Mouse (Mus musculus) Patski (cell line): ENCODE data around the gene Edem3. TPM values are rescaled to one million over a fixed set of nuclear protein-coding genes. Genes with fewer than 3 reads are reported as not detected.

Source experiments
- ATAC-seq: fragments of 100-300 bp; one replicate; pipeline ENCODE4 v1.8.0; 2021
- CTCF ChIA-PET: fragments of 350-600 bp; sonication (Branson Sonifier 250); formaldehyde crosslinking; loops from one replicate; lab custom pipeline; 2022; ENCODE audit warnings: inconsistent platforms; lab: Charles Lee
- POLR2A ChIA-PET: fragments of 350-600 bp; sonication (Branson Sonifier 250); formaldehyde crosslinking; loops from one replicate; lab custom pipeline; 2022; ENCODE audit warnings: antibody characterized with exemption, inconsistent platforms; lab: Charles Lee
- DNase-seq: peaks from one replicate; pipeline ENCODE4 v3.0.0-alpha.2; 2011; ENCODE audit warnings: low read depth, low spot score
- H3K27me3 ChIP-seq: fragments of 371-371 bp; one replicate; pipeline ENCODE4 v1.5.1; 2021
- CTCF ChIP-seq: fragments of 100-300 bp; IDR thresholded peaks from one replicate; pipeline ENCODE4 v1.5.1; 2021
- in situ Hi-C: fragments of 300-500 bp; cut with MboI; formaldehyde crosslinking; loops from 3 replicates; pipeline ENCODE4 v1.11.1; 2018; ENCODE audit warnings: low pct_unique_long_range_greater_than_20kb, mixed read lengths
- polyA plus RNA-seq: library from polyadenylated mRNA; unstranded; gene quantifications from one replicate; pipeline ENCODE4 v1.2.3, GENCODE M21; 2021

The Edem3 gene
- polyA plus RNA-seq, result 34.5 TPM

GRCm38 (mm10) chr1:151754881-151755659 lies at the start of gene Edem3:
Gene Edem3 (plus strand): TSS chr1:151755371.
- in situ Hi-C loops, result no loop called here
- POLR2A ChIA-PET, result interaction anchor here (0.6 to 1.1 kb wide), 4 partner anchors 14 to 1609 kb away, joined by 3 to 6 read pairs (median 4); no protein-coding TSS in a partner anchor
- no peaks in the 10 kb centered on the region for H3K27me3 ChIP-seq
- CTCF ChIA-PET, result interaction anchor here (0.8 to 1.7 kb wide), 3 partner anchors 10 to 49 kb away, joined by 3 to 5 read pairs (median 3); no protein-coding TSS in a partner anchor
- DNase-seq, result peak; percentile 94
- ATAC-seq, result peak; percentile 100
- no peak for TF ChIP-seq CTCF

DNA sequence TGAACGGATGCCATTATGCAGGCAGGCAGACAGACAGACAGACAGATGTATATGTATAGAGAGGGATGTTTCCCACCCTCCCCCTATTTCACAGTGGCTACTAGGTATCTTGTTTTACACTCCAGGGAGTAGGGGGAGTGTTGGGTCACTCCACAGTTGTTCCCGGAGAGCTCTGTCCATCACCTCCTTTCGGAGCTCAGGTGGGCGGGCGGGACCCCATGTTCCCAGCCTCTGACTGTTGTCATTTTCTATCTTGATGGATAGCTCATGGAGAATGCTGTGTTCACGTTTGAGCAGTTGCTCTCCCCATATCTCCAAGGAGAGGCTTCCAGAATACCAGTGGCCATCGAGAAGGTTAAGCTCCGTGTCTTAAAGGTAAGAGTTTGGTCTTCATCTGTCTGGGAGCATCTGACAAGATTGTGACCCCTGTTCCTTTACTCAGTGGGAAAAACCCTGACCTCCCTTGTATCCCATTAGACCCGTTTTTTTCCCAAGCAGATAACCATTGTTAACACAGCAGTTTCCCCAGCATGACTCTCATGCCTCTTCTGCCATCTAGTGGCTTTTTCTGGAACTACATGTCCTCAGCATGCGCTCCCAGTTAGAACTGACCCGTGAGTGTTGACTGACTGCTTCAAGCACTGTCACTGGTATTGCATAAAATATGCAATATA lies 49.3 kb upstream of the Edem3 start:
- DNase-seq (no peak), ATAC-seq (no peak)
- POLR2A ChIA-PET, result interaction anchor here (1.8 kb wide), 1 partner anchor 141 kb away, joined by 5 read pairs; no protein-coding TSS in a partner anchor
- CTCF ChIA-PET, result interaction anchor here (0.7 to 4.0 kb wide), 25 partner anchors 10 to 287 kb away, joined by 3 to 38 read pairs (median 4); partner anchors contain the start of gene Edem3
- no peaks in the 10 kb centered on the region for H3K27me3 ChIP-seq
- TF ChIP-seq CTCF, result peak; percentile 92
- in situ Hi-C loops, result loop anchor here (5.0 to 25.0 kb wide), 3 partner anchors 144 to 669 kb away; no protein-coding TSS in a partner anchor

DNA sequence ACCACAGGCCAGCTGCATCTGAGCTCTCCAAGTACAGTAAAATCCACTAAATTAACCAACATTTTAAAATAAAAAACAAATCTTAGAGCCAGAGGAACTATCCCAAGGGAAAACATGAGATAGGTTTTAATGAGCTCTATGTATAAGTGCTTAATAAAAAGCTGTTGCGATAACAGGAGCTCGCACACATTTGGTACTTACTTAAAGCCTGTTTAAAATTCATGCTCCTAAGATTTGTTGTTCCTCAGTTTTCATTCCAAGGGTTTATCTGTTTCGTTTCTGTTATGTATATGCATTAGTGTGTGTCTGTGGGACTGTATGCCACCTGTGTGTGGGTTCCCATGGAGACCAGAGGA lies 48.8 kb upstream of the Edem3 start:
- POLR2A ChIA-PET, result interaction anchor here (1.8 kb wide), 1 partner anchor 142 kb away, joined by 5 read pairs; no protein-coding TSS in a partner anchor
- H3K27me3 ChIP-seq, result no peaks in the 10 kb centered on the region
- CTCF ChIA-PET, result interaction anchor here (0.7 to 4.0 kb wide), 24 partner anchors 9 to 287 kb away, joined by 3 to 38 read pairs (median 4); partner anchors contain the start of gene Edem3
- DNase-seq, result no peak
- TF ChIP-seq CTCF, result no peak
- in situ Hi-C loops, result loop anchor here (5.0 to 25.0 kb wide), 3 partner anchors 144 to 669 kb away; no protein-coding TSS in a partner anchor
- no peak for ATAC-seq

DNA sequence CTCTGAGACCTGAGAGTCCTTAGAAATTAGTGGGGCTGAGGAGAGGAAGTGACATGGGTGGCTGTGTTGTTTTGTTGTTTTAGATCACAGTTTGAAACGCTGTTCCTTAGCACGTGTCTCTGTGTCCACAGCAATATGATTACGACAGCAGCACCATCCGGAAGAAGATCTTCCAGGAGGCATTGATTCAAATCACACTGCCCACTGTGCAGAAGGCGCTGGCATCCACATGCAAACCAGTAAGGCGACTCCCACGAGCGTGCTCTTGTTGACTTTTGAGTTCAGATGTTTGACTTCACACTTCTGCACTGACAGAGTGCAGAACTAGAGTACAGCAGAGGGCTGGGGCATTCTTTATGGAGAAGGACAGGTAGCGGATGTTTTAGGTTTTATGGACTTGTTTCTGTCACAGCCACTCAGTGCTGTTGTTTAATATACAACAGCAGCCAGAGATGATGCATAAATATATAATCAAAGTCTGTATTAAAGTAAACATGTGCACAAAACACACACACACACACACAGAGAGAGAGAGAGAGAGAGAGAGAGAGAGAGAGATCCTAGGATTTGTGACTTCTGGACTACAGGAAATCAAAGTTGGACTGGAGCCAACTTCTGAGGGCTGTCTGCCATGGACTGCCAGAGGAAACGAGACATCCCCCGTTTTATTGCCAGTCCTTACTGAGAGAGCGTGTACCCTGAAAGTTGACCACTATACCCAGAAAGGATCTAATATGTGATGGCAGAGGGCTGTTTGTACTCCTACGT lies 46.0 kb upstream of the Edem3 start:
- no peaks in the 10 kb centered on the region for H3K27me3 ChIP-seq
- no peak for TF ChIP-seq CTCF
- in situ Hi-C loops, result loop anchor here (5.0 to 25.0 kb wide), 3 partner anchors 147 to 672 kb away; no protein-coding TSS in a partner anchor
- DNase-seq, result no peak
- ChIA-PET POLR2A (interaction anchor here (0.6 kb wide), 1 partner anchor 348 kb away, joined by 3 read pairs; no protein-coding TSS in a partner anchor), CTCF (interaction anchor here (1.0 kb wide), 1 partner anchor 23 kb away, joined by 3 read pairs; no protein-coding TSS in a partner anchor)
- no peak for ATAC-seq

DNA sequence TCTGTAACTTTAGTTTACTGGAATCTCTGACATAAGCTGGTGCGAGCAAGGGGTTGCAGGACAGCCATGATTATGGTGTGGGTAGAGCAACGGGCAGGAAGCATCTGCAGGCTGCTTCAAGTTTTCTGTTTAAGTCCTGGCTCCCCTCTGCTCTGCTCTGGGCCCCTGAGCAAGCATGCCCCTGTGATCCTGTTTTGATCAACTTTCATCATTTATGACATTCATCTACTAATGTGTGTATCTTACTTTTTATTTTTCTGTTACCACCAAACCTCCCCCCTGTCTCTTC lies 45.5 kb upstream of the Edem3 start:
- CTCF ChIA-PET, result no interaction called here
- POLR2A ChIA-PET, result interaction anchor here (0.6 kb wide), 1 partner anchor 348 kb away, joined by 3 read pairs; no protein-coding TSS in a partner anchor
- no peak for TF ChIP-seq CTCF
- H3K27me3 ChIP-seq, result no peaks in the 10 kb centered on the region
- no peak for ATAC-seq
- in situ Hi-C loops, result loop anchor here (5.0 to 25.0 kb wide), 3 partner anchors 147 to 672 kb away; no protein-coding TSS in a partner anchor
- DNase-seq, result no peak

DNA sequence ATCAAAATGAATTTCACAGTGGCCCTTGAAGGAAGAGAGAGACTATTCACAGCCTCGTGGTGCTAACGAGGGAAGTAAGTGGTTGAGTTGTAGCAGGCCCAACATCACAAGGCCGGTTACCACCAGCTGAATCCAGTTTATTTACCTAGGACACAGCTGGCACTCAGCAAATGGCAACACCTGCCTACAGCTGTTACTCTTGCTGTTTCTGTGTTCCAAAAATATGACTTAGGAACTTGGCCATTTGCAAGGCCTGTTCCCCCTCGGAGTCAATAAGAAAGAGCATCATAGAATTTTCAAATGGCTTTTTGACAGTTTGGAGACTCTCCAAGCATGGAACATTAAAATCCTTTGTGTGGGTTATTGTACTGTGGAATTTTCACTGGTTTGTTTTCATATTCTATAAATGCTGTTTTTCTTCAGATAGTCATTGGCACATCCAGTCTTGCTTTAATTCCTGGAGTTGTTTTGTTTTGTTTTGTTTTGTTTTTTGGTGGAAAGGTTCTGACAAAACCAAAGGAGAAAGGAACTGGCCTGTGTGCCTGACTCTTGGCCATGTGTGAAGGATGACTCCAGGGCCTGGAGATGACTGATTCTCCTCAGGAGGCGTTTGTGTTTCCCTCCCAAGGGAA lies 44.6 kb upstream of the Edem3 start:
- DNase-seq (no peak), ATAC-seq (no peak)
- in situ Hi-C loops, result loop anchor here (25.0 kb wide), 1 partner anchor 673 kb away; no protein-coding TSS in a partner anchor
- no peaks in the 10 kb centered on the region for H3K27me3 ChIP-seq
- ChIA-PET CTCF (no interaction called here), POLR2A (no interaction called here)
- no peak for TF ChIP-seq CTCF

GRCm38 (mm10) chr1:151711062-151711461 lies 44.1 kb upstream of the Edem3 start:
- ChIA-PET CTCF (no interaction called here), POLR2A (no interaction called here)
- no peak for DNase-seq
- no peak for TF ChIP-seq CTCF
- no peaks in the 10 kb centered on the region for H3K27me3 ChIP-seq
- in situ Hi-C loops, result loop anchor here (25.0 kb wide), 1 partner anchor 674 kb away; no protein-coding TSS in a partner anchor
- ATAC-seq, result no peak

- TF ChIP-seq CTCF, result no peak
- no peaks in the 10 kb centered on the region for H3K27me3 ChIP-seq
- in situ Hi-C loops, result loop anchor here (25.0 kb wide), 1 partner anchor 675 kb away; no protein-coding TSS in a partner anchor
- CTCF ChIA-PET, result interaction anchor here (2.2 kb wide), 1 partner anchor 148 kb away, joined by 7 read pairs; no protein-coding TSS in a partner anchor
- POLR2A ChIA-PET, result no interaction called here
- DNase-seq (no peak), ATAC-seq (no peak)
These were observed 42.5 kb upstream of the Edem3 start for GRCm38 (mm10) chr1:151712664-151713063.

DNA sequence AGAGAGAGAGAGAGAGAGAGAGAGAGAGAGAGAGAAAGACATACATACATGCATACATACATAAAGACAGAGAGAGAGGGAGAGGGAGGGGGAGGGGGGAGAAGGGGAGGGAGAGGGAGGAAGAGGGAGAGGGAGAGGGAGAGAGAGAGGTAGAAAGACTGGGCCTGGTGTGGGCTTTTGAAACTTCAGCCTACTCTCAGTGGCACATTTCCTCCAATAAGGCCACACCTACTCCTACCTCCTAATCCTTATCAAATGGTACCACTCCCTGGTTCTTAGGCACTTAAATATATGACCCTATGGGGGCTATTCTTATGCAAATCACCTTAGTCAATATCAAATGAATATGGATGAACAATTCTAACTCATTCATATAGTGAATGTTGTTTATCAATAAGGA lies 41.5 kb upstream of the Edem3 start:
- in situ Hi-C loops, result loop anchor here (25.0 kb wide), 1 partner anchor 676 kb away; no protein-coding TSS in a partner anchor
- ChIA-PET CTCF (interaction anchor here (2.2 kb wide), 1 partner anchor 149 kb away, joined by 7 read pairs; no protein-coding TSS in a partner anchor), POLR2A (no interaction called here)
- DNase-seq (no peak), ATAC-seq (no peak)
- TF ChIP-seq CTCF, result no peak
- H3K27me3 ChIP-seq, result no peaks in the 10 kb centered on the region
